Mouse (Mus musculus): ENCODE measurements around the gene Nup188.

The Nup188 gene

GRCm38 (mm10) chr2:30285004-30285403 lies 1.2 kb upstream of the Nup188 start:
- no peak for DNase-seq (ENCODE audit: low read depth, low spot score)

GRCm38 (mm10) chr2:30285416-30286181 lies 598 bp upstream of the Nup188 start:
- no peak for DNase-seq (ENCODE audit: low read depth, low spot score)

GRCm38 (mm10) chr2:30287027-30287373 lies 803 bp downstream of the Nup188 start:
- no peak for DNase-seq (ENCODE audit: low read depth, low spot score)

GRCm38 (mm10) chr2:30299525-30299924 lies 13.3 kb downstream of the Nup188 start:
- DNase-seq (ENCODE audit: low read depth, low spot score), result no peak

DNA sequence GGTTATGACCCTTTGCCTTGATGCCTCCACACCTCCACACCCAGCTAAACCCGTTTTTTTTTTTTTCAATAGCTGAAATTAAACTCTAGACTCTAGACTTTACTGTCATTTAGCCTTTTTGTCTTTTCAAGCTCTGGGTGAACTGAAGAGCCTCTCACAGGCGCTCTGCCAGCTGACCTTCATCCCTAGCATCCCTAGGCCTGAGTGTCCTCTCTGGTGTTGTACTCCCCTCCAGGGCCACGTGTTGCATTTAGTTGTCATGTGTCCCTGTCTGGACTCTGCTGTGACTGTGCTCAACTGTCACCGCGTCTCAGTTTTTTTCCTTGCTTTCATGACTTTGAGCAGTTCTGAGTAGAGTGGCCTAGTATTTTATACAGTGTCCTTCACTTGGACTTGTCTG lies 13.8 kb downstream of the Nup188 start:
- no peak for DNase-seq (ENCODE audit: low read depth, low spot score)

DNA sequence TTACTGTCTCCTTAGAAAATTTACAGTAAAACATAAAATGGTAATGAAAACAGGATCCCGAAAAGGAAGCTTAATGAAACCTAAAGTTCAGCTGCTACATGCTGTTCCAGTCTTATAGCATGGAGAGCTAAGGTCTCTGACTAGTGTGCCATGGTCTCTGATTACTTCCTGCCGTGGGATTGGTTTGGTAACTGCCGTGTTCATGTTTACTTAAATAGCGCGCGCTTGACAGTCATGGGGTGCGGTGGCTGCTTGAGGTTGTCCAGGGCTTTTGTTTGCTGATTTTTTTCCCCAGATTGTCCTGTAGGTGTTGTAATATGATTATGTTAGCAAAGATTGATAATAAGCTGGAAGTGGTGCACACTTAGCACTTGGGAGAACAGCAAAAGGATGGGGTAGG lies 19.9 kb downstream of the Nup188 start:
- no peak for DNase-seq (ENCODE audit: low read depth, low spot score)

GRCm38 (mm10) chr2:30309351-30309750 lies 23.2 kb downstream of the Nup188 start:
- DNase-seq (ENCODE audit: low read depth, low spot score), result no peak

DNA sequence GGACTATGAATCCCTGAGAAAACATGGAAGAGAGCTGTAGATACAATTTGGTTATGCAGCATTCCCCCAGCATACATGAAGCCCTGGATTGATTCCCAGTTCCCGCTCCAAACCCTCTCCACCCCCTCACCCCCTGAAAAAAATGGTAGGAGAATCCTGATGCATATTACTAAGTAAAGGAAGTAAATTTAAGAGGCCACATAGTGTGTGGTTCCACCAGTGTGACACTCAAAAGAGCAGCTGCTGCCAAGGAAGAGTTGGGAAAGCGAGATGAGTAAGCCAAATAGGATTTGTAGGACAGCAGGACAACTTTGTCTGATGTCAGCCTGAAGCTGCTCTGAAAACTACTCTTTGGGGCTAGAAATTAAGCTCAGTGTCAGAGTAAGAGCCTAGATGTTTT lies 25.3 kb downstream of the Nup188 start:
- DNase-seq (ENCODE audit: low read depth, low spot score), result no peak

DNA sequence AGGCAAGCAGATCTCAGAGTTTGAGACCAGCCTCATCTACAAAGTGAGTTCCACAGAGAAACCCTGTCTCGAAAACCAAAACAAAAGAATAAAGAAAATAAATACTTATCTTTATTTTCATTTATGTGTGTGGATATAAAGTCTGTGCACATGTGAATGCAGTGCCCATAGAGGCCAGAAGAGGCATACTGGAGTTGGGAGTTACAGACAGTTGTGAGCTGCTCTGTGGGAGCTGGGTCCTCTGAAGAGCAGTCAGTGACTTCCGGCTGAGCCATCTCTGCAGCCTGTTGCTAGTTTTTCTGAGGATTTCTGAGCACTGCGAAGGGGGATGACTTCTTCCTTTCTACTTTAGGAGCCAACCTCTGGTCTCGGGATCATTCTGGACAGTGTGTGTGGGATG lies 29.9 kb downstream of the Nup188 start:
- DNase-seq (ENCODE audit: low read depth, low spot score), result no peak

DNA sequence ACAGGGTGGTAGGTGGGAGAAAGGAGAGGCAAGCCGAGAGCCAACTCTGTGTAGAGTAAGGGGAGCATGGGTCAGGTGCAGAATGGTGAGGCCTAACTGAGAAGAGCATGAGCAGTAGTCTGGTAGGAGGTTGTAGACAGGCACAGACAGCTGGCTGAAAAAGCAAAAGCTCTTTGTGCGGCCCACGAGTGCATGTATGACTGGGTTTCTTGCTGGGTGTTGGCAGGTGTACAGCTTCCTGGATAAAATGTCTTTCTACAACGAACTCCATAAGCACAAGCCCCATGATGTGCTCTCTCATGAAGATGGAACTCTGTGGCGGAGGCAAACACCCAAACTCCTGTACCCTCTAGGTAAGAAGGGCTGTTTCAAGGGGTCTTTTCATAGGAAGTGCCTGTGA lies 30.8 kb downstream of the Nup188 start:
- no peak for DNase-seq (ENCODE audit: low read depth, low spot score)

DNA sequence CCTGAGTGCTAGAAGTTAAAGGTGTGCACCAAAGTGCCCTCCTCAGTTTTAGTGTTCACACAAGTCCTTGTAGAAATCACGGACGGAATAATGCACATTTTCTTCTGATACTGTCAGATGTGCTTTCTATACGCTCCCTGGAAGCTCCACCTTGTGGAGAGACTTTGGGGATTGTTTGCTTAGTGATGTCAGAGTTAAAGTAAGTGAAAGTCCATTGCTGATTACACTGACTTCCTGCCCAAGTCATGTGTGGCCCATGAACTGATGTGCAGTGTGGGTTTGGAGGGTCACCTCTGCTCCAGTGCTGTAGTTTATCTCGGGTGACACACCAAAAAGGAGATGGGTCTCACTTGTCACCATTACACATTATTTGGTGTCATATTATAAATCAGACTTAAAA lies 33.1 kb downstream of the Nup188 start:
- DNase-seq (ENCODE audit: low read depth, low spot score), result no peak

DNA sequence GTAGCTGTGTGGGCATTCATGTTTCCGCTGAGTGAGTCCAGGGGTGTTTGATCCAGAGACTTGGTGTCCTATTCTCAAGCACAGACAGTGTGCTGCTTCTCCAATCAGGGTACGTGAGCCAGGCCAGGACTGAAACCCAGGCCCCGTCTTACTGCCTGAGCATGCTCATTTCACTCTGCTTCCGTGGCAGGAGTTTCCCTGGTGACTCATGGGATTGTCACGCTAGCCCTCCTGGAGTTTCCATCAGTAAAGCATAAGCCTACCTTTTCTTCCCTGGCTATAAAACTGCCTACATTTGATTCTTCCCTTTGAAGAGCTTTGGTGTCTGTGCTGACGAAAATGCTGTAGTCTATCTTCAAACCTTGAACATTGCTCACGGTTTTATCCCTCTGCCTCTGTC lies 36.9 kb downstream of the Nup188 start:
- DNase-seq (ENCODE audit: low read depth, low spot score), result no peak

- no peak for DNase-seq (ENCODE audit: low read depth, low spot score)
Measured at GRCm38 (mm10) chr2:30325296-30325695, 39.1 kb downstream of the Nup188 start.

GRCm38 (mm10) chr2:30327276-30327675 lies 41.1 kb downstream of the Nup188 start:
- DNase-seq (ENCODE audit: low read depth, low spot score), result no peak

- DNase-seq (ENCODE audit: low read depth, low spot score), result no peak
Measured at GRCm38 (mm10) chr2:30328791-30329190, 42.6 kb downstream of the Nup188 start.

- no peak for DNase-seq (ENCODE audit: low read depth, low spot score)
Measured at GRCm38 (mm10) chr2:30335324-30335723, 49.1 kb downstream of the Nup188 start.

- no peak for DNase-seq (ENCODE audit: low read depth, low spot score)
Measured at GRCm38 (mm10) chr2:30336174-30336915, 50.1 kb downstream of the Nup188 start.

GRCm38 (mm10) chr2:30337179-30337578 lies 51.0 kb downstream of the Nup188 start:
- no peak for DNase-seq (ENCODE audit: low read depth, low spot score)

GRCm38 (mm10) chr2:30342061-30342460 lies 55.9 kb downstream of the Nup188 start:
- no peak for DNase-seq (ENCODE audit: low read depth, low spot score)

DNA sequence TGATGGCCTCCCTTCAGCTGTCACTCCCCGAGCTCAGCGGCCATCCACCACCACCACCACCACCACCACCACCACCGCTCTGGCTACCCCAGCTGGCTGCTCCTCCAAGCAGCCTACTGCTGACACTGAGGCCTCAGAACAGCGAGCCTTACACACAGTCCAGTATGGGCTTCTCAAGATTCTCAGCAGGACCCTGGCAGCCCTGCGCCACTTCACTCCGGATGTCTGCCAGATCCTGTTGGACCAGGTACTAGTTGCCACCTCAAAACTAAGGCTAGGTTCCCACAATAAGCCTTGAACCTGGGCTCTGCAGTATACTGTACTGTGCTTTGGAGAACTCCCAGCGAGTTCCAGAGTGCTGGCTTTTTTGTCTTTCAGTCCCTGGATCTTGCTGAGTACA lies 56.3 kb downstream of the Nup188 start:
- no peak for DNase-seq (ENCODE audit: low read depth, low spot score)

- DNase-seq (ENCODE audit: low read depth, low spot score), result no peak
Measured at GRCm38 (mm10) chr2:30343601-30344137, 57.5 kb downstream of the Nup188 start.

- no peak for DNase-seq (ENCODE audit: low read depth, low spot score)
Measured at GRCm38 (mm10) chr2:30345971-30346676, 59.9 kb downstream of the Nup188 start.

All from skeletal muscle tissue, adult 2 months (tissue).